Mouse (Mus musculus) adrenal gland, postnatal 36 days (tissue): ENCODE results near the gene Ddx41. TPM values are rescaled to one million over a fixed set of nuclear protein-coding genes. Genes with fewer than 3 reads are reported as not detected.

Experiments
- microRNA-seq: library from miRNA; unstranded; fragments of <30 nt; microRNA quantifications from one replicate; pipeline ENCODE4 v1.2.0, GENCODE M21; 2021
- total RNA-seq, 2 experiments: library from RNA; stranded (reverse); gene quantifications; 2 replicates each; pipeline ENCODE4 v1.2.3; 2021

Ddx41 gene
- total RNA-seq, 2 experiments from 2014 or later: 47.3 to 51.7 TPM

Small RNA genes lying within 50 kb of the gene (microRNA-seq; reads per million reads assigned to microRNA genes)
- 0.75 reads per million for gene Mir6945

Other genes with a start within 250 kb of the Ddx41 start
- gene Prelid1, start 216.2 kb downstream of the Ddx41 start, total RNA-seq: 100 to 1,000 TPM; 149 to 154 TPM
- 10 to 100 TPM; 56.9 to 63.8 TPM for gene Rab24, start 214.7 kb downstream of the Ddx41 start, total RNA-seq
- 1 to 10 TPM; 2.9 to 3.0 TPM for gene Mxd3, start 206.8 kb downstream of the Ddx41 start, total RNA-seq
- gene Lman2, start 173.9 kb downstream of the Ddx41 start, total RNA-seq: 100 to 1,000 TPM; 114 to 118 TPM
- gene Rgs14, start 166.9 kb downstream of the Ddx41 start, total RNA-seq: under 1 TPM; 0.49 to 0.86 TPM
- not detected for gene Slc34a1, start 138.5 kb downstream of the Ddx41 start, total RNA-seq
- gene Pfn3, start 121.4 kb downstream of the Ddx41 start, total RNA-seq: not detected
- gene F12, start 109.9 kb downstream of the Ddx41 start, total RNA-seq: under 1 TPM in 1 of 2 experiments, not detected in 1; 0.30 TPM
- gene Grk6, start 91.6 kb downstream of the Ddx41 start, total RNA-seq: 10 to 100 TPM; 34.5 to 49.4 TPM
- 1 to 10 TPM; 1.9 to 3.3 TPM for gene Prr7, start 72.4 kb downstream of the Ddx41 start, total RNA-seq
- gene Dbn1, start 48.5 kb downstream of the Ddx41 start, total RNA-seq: 10 to 100 TPM; 16.0 to 18.0 TPM
- 10 to 100 TPM; 15.2 to 23.9 TPM for gene Pdlim7, start 23.0 kb downstream of the Ddx41 start, total RNA-seq
- 1 to 10 TPM; 2.3 to 4.6 TPM for gene Dok3, start 7.4 kb downstream of the Ddx41 start, total RNA-seq
- 10 to 100 TPM; 32.3 to 40.4 TPM for gene Fam193b, start 34.5 kb upstream of the Ddx41 start, total RNA-seq
- gene Tmed9, start 37.1 kb upstream of the Ddx41 start, total RNA-seq: 100 to 1,000 TPM; 196 to 197 TPM
- 10 to 100 TPM; 13.4 to 16.6 TPM for gene B4galt7, start 63.2 kb upstream of the Ddx41 start, total RNA-seq
- 10 to 100 TPM; 32.8 to 34.0 TPM for gene Caml, start 86.3 kb upstream of the Ddx41 start, total RNA-seq
- 10 to 100 TPM; 36.5 to 42.6 TPM for gene Ddx46, start 98.4 kb upstream of the Ddx41 start, total RNA-seq
- gene B230219D22Rik, start 156.5 kb upstream of the Ddx41 start, total RNA-seq: 10 to 100 TPM; 63.5 to 65.7 TPM
- gene Txndc15, start 178.0 kb upstream of the Ddx41 start, total RNA-seq: 10 to 100 TPM; 68.2 to 73.5 TPM
- 10 to 100 TPM; 72.3 to 77.4 TPM for gene Pcbd2, start 190.7 kb upstream of the Ddx41 start, total RNA-seq
- under 1 TPM in 1 of 2 experiments, not detected in 1; 0.20 TPM for gene Catsper3, start 247.9 kb upstream of the Ddx41 start, total RNA-seq